Mouse (Mus musculus): ENCODE data around the gene Dcaf8.

DNA sequence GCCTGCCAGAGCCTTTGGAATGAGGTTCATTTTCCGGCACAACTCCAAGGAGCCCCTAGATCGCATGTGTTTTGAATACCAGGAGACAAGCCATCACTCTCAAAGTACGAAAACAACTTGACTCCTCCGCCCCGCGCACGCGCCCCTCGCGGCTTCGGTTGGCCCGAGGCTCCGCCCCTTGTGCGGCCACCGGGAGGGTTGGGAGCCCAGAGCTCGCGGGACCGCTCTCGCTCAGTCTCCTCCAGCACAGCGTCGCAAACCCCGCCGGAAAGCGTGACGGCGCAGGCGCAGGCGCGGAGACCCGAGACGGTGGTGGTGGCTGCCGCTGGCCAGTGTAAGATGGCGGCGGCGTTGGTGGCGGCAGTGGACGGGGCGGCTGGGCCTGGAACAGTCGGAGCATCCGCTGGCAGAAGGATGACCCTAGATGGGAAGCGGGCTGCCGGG is at the start of gene Dcaf8:
- TF ChIP-seq POLR2A (IDR thresholded peaks at IDR 0.05; ENCODE audit: borderline replicate concordance, low read depth, low read length) (no peak), CTCF (IDR thresholded peaks at IDR 0.05; ENCODE audit: low read depth, low read length) (no peak)

Measured in bone marrow macrophage, adult 2 months (primary cell).